Comparison of ENCODE assay signal across 24 mouse cellular contexts in the genomic region with DNA sequence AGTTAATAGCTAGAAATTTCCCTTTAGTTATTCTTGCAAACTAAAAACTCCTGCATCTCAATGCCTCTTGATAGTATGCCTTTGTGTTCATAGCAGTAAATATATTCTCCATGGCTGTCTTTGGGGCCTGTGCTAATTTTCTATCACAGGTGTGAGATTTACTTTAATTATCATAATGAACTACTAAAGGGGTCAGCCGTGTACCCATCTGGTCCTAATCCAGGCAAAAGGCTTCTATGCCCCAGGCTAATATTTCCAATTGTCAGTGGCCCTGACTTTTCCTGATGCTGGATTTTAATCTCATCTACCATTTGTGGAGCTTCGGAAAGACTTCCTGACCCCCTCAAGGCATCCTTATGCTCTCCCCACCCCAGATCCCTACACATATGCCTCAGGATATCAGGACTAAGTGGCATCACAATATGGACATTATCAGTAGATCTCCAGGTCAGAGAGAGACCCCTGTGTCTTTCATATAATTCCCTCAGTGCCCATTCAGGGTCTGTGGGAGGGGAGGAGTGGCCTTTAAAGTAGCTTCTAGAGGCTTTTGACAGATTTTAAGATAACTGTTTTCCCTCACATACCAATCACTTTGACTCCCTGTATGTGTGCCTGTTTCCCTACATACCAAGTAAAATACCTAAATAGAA. TPM values are rescaled to one million over a fixed set of nuclear protein-coding genes. Genes with fewer than 3 reads are reported as not detected.
DNase-seq lines count a peak whose midpoint lies in the region; ATAC-seq lines count a peak whose summit lies in the region.
"Had no signal": no experiment of that assay in that cellular context is flagged by ENCODE, and none has a peak within 500 bp of the region (broad histone marks: within the 10 kb centered on the region; RNA-seq: fewer than 3 reads in every experiment).

No protein-coding gene starts in this region.

- H3K27ac ChIP-seq in hindbrain, embryonic 12.5 days = no peak overlapping the region
- H3K27ac ChIP-seq in hindbrain, embryonic 13.5 days = no peak overlapping the region
- no peak overlapping the region for H3K27ac ChIP-seq in midbrain, embryonic 14.5 days (replicated peaks; ENCODE audit: low read depth, low read length)
- no peak overlapping the region for H3K27ac ChIP-seq in midbrain, embryonic 16.5 days (ENCODE audit: low read length)
- no peak overlapping the region for H3K27ac ChIP-seq in neural tube, embryonic 12.5 days
- no peak overlapping the region for H3K27ac ChIP-seq in neural tube, embryonic 15.5 days (replicated peaks)
- H3K27ac ChIP-seq: embryonic facial prominence, embryonic 12.5 days; embryonic facial prominence, embryonic 15.5 days; gastrocnemius, adult 2 months; heart, embryonic 13.5 days; hindbrain, embryonic 15.5 days had no signal

- no peak overlapping the region for H3K4me2 ChIP-seq in hindbrain, embryonic 12.5 days (replicated peaks)
- no peak overlapping the region for H3K4me2 ChIP-seq in hindbrain, embryonic 13.5 days
- no peak overlapping the region for H3K4me2 ChIP-seq in midbrain, embryonic 14.5 days (ENCODE audit: low read length)
- H3K4me2 ChIP-seq in midbrain, embryonic 16.5 days (ENCODE audit: low read length) = no peak overlapping the region
- H3K4me2 ChIP-seq in neural tube, embryonic 12.5 days (replicated peaks) = no peak overlapping the region
- H3K4me2 ChIP-seq in neural tube, embryonic 15.5 days = no peak overlapping the region
- H3K4me2 ChIP-seq: embryonic facial prominence, embryonic 12.5 days; embryonic facial prominence, embryonic 15.5 days; heart, embryonic 13.5 days; hindbrain, embryonic 15.5 days had no signal

- WGBS in hindbrain, embryonic 12.5 days = 48% methylated on average over 2 of the region's 2 CpGs
- 47% methylated on average over 2 of the region's 2 CpGs for WGBS in hindbrain, embryonic 13.5 days
- 43% methylated on average over 2 of the region's 2 CpGs for WGBS in midbrain, embryonic 14.5 days
- WGBS in midbrain, embryonic 16.5 days = 45% methylated on average over 2 of the region's 2 CpGs
- 58% methylated on average over 2 of the region's 2 CpGs for WGBS in neural tube, embryonic 12.5 days
- WGBS in neural tube, embryonic 15.5 days = 30% methylated on average over 2 of the region's 2 CpGs

- H3K4me1 ChIP-seq in hindbrain, embryonic 12.5 days = no peaks in the 10 kb centered on the region
- H3K4me1 ChIP-seq in hindbrain, embryonic 13.5 days (replicated peaks) = peaks cover 3% of the 10 kb centered on the region; the same call in 1 of the 2 replicates
- no peaks in the 10 kb centered on the region for H3K4me1 ChIP-seq in midbrain, embryonic 14.5 days (ENCODE audit: control insufficient read depth, insufficient read depth, low read length)
- H3K4me1 ChIP-seq in midbrain, embryonic 16.5 days (ENCODE audit: control insufficient read depth, insufficient read depth, low read length) = no peaks in the 10 kb centered on the region
- H3K4me1 ChIP-seq in neural tube, embryonic 12.5 days = no peaks in the 10 kb centered on the region
- no peaks in the 10 kb centered on the region for H3K4me1 ChIP-seq in neural tube, embryonic 15.5 days
- H3K4me1 ChIP-seq: embryonic facial prominence, embryonic 12.5 days; embryonic facial prominence, embryonic 15.5 days; heart, embryonic 13.5 days; hindbrain, embryonic 15.5 days had no signal

- no peak overlapping the region for H3K4me3 ChIP-seq in hindbrain, embryonic 12.5 days
- no peak overlapping the region for H3K4me3 ChIP-seq in hindbrain, embryonic 13.5 days
- no peak overlapping the region for H3K4me3 ChIP-seq in midbrain, embryonic 14.5 days (replicated peaks; ENCODE audit: low read depth, low read length)
- no peak overlapping the region for H3K4me3 ChIP-seq in midbrain, embryonic 16.5 days (ENCODE audit: low read depth, low read length)
- no peak overlapping the region for H3K4me3 ChIP-seq in neural tube, embryonic 12.5 days
- no peak overlapping the region for H3K4me3 ChIP-seq in neural tube, embryonic 15.5 days (replicated peaks)
- H3K4me3 ChIP-seq: embryonic facial prominence, embryonic 12.5 days; embryonic facial prominence, embryonic 15.5 days; gastrocnemius, adult 2 months; heart, embryonic 13.5 days; hindbrain, embryonic 15.5 days had no signal

- peak; percentile 23 for DNase-seq in midbrain, embryonic 14.5 days
- DNase-seq: adrenal gland, adult 2 months; adrenal gland, postnatal 14 days; cerebellum, adult 11 months; cerebellum, adult 2 months; cerebellum, adult 9-11 months; cerebellum, postnatal 25 days; forebrain, postnatal 0 days; gastrocnemius, adult 2 months; gastrocnemius, postnatal 14 days; heart, adult 18-20 months; heart, postnatal 14 days; heart, postnatal 4 days had no signal

- no peak overlapping the region for H3K9ac ChIP-seq in hindbrain, embryonic 12.5 days
- no peak overlapping the region for H3K9ac ChIP-seq in hindbrain, embryonic 13.5 days
- H3K9ac ChIP-seq in midbrain, embryonic 14.5 days (replicated peaks; ENCODE audit: low read length) = no peak overlapping the region
- no peak overlapping the region for H3K9ac ChIP-seq in midbrain, embryonic 16.5 days (ENCODE audit: low read depth, low read length)
- H3K9ac ChIP-seq in neural tube, embryonic 12.5 days = no peak overlapping the region
- no peak overlapping the region for H3K9ac ChIP-seq in neural tube, embryonic 15.5 days (replicated peaks)
- H3K9ac ChIP-seq: embryonic facial prominence, embryonic 12.5 days; embryonic facial prominence, embryonic 15.5 days; forebrain, postnatal 0 days; heart, embryonic 13.5 days; hindbrain, embryonic 15.5 days had no signal

- H3K9me3 ChIP-seq in hindbrain, embryonic 12.5 days (replicated peaks) = no peaks in the 10 kb centered on the region
- H3K9me3 ChIP-seq in hindbrain, embryonic 13.5 days = no peaks in the 10 kb centered on the region
- H3K9me3 ChIP-seq in midbrain, embryonic 14.5 days (ENCODE audit: control insufficient read depth, low read length) = no peaks in the 10 kb centered on the region
- no peaks in the 10 kb centered on the region for H3K9me3 ChIP-seq in midbrain, embryonic 16.5 days (replicated peaks; ENCODE audit: control insufficient read depth, low read length, poor library complexity, severe bottlenecking)
- no peaks in the 10 kb centered on the region for H3K9me3 ChIP-seq in neural tube, embryonic 12.5 days
- H3K9me3 ChIP-seq in neural tube, embryonic 15.5 days (replicated peaks) = no peaks in the 10 kb centered on the region
- H3K9me3 ChIP-seq: embryonic facial prominence, embryonic 12.5 days; embryonic facial prominence, embryonic 15.5 days; heart, embryonic 13.5 days; hindbrain, embryonic 15.5 days had no signal

- H3K27me3 ChIP-seq in hindbrain, embryonic 12.5 days = no peaks in the 10 kb centered on the region
- no peaks in the 10 kb centered on the region for H3K27me3 ChIP-seq in hindbrain, embryonic 13.5 days
- H3K27me3 ChIP-seq in midbrain, embryonic 14.5 days (ENCODE audit: control insufficient read depth, insufficient read depth, low read length) = no peaks in the 10 kb centered on the region
- no peaks in the 10 kb centered on the region for H3K27me3 ChIP-seq in midbrain, embryonic 16.5 days (ENCODE audit: control insufficient read depth, insufficient read depth, low read depth, low read length)
- no peaks in the 10 kb centered on the region for H3K27me3 ChIP-seq in neural tube, embryonic 12.5 days (replicated peaks)
- H3K27me3 ChIP-seq in neural tube, embryonic 15.5 days (replicated peaks) = no peaks in the 10 kb centered on the region
- H3K27me3 ChIP-seq: embryonic facial prominence, embryonic 12.5 days; embryonic facial prominence, embryonic 15.5 days; heart, embryonic 13.5 days; hindbrain, embryonic 15.5 days had no signal

- peak; percentile 62; the same call in 1 of the 2 replicates for ATAC-seq in hindbrain, embryonic 12.5 days (ENCODE audit: low FRiP score)
- ATAC-seq in hindbrain, embryonic 13.5 days (ENCODE audit: low FRiP score) = no peak
- ATAC-seq in midbrain, embryonic 14.5 days (ENCODE audit: low FRiP score, low TSS enrichment) = no peak
- ATAC-seq in midbrain, embryonic 16.5 days = no peak
- ATAC-seq in neural tube, embryonic 12.5 days (ENCODE audit: low FRiP score, low read depth) = peak; percentile 31; the same call in 1 of the 2 replicates
- no peak for ATAC-seq in neural tube, embryonic 15.5 days (ENCODE audit: low FRiP score)
- ATAC-seq: CD4-positive, CD25-positive, alpha-beta regulatory T cell, adult 4 months; forebrain, embryonic 14.5 days; forebrain, postnatal 0 days had no signal

- peaks cover 45% of the 10 kb centered on the region for H3K36me3 ChIP-seq in hindbrain, embryonic 12.5 days
- H3K36me3 ChIP-seq in hindbrain, embryonic 13.5 days = peaks cover 54% of the 10 kb centered on the region
- H3K36me3 ChIP-seq in midbrain, embryonic 14.5 days (ENCODE audit: control insufficient read depth, insufficient read depth, low read length) = peaks cover 51% of the 10 kb centered on the region
- peaks cover 19% of the 10 kb centered on the region for H3K36me3 ChIP-seq in midbrain, embryonic 16.5 days (ENCODE audit: control insufficient read depth, insufficient read depth, low read length)
- H3K36me3 ChIP-seq in neural tube, embryonic 12.5 days = peaks cover 41% of the 10 kb centered on the region
- peaks cover 38% of the 10 kb centered on the region for H3K36me3 ChIP-seq in neural tube, embryonic 15.5 days

RNA-seq across cellular contexts. Expression of a gene that starts 21.7 kb away (rescaled TPM):
- 88.1 and 94.1 TPM in 2 replicates for polyA plus RNA-seq in hindbrain, embryonic 12.5 days (2016; fragmentation: Nextera tagmentation; extraction: Ambion mirVana)
- 92.3 and 94.3 TPM in 2 replicates for polyA plus RNA-seq in hindbrain, embryonic 13.5 days (2015; fragmentation: Nextera tagmentation; extraction: Ambion mirVana)
- 87.5 and 89.5 TPM in 2 replicates for polyA plus RNA-seq in midbrain, embryonic 14.5 days (2014; fragmentation: Nextera tagmentation; extraction: Ambion mirVana)
- 65.4 and 73.9 TPM in 2 replicates for polyA plus RNA-seq in midbrain, embryonic 16.5 days (2015; fragmentation: Nextera tagmentation; extraction: Ambion mirVana)
- 90.5 and 93.4 TPM in 2 replicates for polyA plus RNA-seq in neural tube, embryonic 12.5 days (2016; fragmentation: Nextera tagmentation; extraction: Ambion mirVana)
- polyA plus RNA-seq in neural tube, embryonic 15.5 days (2015; fragmentation: Nextera tagmentation; extraction: Ambion mirVana) = 68.9 and 69.7 TPM in 2 replicates

Comparison
In these comparisons a context has a peak if more than half of its experiments do, and no peak if none do; other contexts are left out.
1. ATAC-seq: peak in hindbrain, embryonic 12.5 days (single experiment) and neural tube, embryonic 12.5 days (single experiment); none in hindbrain, embryonic 13.5 days (single experiment), midbrain, embryonic 14.5 days (single experiment), midbrain, embryonic 16.5 days (single experiment) and neural tube, embryonic 15.5 days (single experiment).